Mouse (Mus musculus) olfactory bulb, adult 2 months (tissue): ENCODE results near the gene Cenpf.

ENCODE experiments used
- CTCF ChIP-seq: fragments of 200-500 bp; IDR thresholded peaks from 2 replicates; pipeline ENCODE4 v1.5.1; 2012; ENCODE audit warnings: low read depth, mild to moderate bottlenecking, low read length, moderate library complexity; ENCODE audit not compliant: insufficient read depth
- POLR2A ChIP-seq: fragments of 200-500 bp; IDR thresholded peaks from 2 replicates; pipeline ENCODE4 v1.6.1; 2012; ENCODE audit warnings: mild to moderate bottlenecking, low read depth, low read length, moderate library complexity; ENCODE audit not compliant: insufficient read depth

DNA sequence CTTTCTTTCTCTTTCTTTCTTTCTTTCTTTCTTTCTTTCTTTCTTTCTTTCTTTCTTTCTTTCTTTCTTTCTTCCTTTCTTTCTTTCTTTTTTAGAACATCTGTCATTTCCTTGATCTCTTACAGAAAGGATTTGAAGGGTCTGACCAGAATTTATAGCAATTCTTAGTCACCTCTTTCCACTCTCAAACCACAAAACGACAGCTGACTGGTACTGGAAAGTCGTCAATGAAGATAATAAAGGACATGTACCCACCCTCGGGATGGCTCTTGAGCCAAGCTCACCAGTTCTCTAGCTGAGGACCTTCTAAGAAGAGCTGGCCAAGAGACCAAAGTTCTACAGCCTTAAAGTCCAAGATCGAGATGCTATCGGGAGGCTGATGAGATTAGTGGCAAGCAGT lies 30.7 kb upstream of the Cenpf start:
- TF ChIP-seq CTCF (no peak), POLR2A (no peak)
